Mouse (Mus musculus): ENCODE measurements around the gene Cd9.

The Cd9 gene

DNA sequence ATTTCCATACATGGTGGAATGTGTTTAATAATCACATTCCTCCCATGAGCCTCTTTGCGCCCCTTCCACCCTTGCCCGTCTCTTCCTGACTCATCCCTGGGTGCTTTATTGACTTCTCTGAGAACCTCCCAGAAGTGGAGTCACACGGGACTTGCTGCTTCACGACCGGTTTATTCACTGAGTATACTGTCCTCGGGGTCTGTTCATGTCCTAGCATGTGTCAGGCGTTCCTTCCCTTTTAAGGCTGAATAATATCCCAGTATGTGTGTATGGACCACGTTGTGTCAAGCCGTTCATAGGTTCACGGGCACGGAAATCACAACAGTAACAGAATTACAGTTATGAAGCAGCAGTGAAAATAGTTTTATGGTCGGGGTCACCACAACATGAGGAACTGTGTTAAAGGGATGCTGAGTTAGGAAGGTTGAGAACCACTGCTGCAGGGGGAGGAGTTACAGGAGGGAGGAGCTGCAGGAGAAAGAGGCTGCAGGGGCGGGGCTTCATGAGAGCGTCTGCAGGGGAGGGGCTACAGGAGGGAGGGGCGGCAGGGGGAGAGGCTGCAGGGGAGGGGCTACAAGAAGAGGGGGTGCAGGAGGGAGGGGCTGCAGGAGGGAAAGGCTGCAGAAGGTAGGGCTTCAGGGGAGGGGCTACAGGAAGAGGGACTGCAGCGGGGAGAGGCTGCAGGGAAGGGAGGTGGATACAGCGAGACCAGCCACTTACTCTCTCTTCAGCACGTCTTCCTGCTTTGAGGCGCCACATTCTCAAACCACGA is 72.4 kb downstream of the Cd9 start:
- TF ChIP-seq GATA4 (IDR thresholded peaks at IDR 0.05; ENCODE audit: insufficient replicate concordance, low read length): no peak

DNA sequence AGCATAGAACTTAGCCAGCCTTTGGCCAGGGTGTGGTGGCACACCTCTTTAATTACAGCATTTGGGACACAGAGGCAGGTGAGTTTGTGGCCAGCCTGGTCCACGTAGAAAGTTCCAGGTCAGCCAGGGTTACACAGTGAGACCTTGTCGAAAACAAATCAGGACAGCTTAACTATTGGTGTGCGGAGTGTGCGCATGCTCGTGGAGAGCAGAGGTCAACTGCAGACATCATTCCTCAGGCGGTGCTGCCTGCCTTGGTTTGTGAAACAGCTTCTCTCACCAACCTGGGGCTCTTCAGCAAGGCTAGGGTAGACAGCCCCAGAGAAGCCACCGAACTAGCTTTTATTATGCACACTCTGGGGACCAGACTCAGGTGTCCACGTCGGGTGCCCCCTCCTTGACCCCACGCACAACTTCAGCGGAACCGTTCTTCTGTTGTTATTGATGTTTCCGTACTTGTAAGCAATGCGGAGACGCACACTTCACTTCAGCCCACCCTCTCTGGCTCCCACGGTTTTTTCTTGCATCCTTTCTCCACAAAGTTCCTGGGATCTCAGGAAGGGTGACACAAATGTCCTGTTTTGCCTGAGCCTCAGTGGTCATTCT is 74.0 kb downstream of the Cd9 start:
- TF ChIP-seq GATA4 (IDR thresholded peaks at IDR 0.05; ENCODE audit: insufficient replicate concordance, low read length): no peak

DNA sequence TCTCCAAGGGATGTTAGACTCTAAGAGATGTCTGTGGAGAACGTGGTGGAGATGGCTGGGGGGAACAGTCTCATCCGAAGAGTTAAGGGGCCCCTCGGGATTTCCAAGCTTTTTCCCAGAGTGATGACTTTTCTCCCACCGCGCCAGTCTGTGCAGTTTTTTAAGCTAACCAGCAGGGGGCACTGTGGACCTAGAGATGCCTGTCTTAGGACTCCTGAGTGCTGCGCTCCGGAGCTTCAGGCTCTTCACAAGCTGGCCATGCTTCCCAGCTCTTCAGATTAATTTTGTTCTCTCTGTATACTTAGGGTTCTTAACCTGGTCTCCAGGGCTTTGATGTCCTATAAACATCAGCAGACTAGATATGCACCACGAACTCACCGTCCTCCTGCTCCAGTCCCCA is 75.8 kb downstream of the Cd9 start:
- TF ChIP-seq GATA4 (IDR thresholded peaks at IDR 0.05; ENCODE audit: insufficient replicate concordance, low read length): no peak

DNA sequence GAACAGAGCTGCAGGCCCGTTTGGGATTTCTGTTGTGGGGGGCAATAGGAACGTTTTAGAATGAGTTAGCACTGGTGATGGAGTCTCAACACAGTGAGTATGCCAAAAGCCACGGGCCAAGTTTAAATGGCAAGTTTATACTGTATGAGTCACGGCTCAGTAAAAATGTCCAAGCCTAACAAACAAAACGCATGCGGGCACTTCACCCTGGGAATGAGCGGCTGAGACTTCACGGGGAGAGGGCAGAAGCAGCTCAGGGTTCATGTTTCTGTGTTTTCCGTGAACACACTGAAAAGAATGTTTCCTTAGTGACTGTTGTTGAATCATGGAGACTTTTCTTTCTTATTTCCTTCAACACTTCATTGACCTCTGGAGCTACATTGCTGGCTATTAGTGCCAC is 81.3 kb downstream of the Cd9 start:
- TF ChIP-seq GATA4 (IDR thresholded peaks at IDR 0.05; ENCODE audit: insufficient replicate concordance, low read length): no peak

DNA sequence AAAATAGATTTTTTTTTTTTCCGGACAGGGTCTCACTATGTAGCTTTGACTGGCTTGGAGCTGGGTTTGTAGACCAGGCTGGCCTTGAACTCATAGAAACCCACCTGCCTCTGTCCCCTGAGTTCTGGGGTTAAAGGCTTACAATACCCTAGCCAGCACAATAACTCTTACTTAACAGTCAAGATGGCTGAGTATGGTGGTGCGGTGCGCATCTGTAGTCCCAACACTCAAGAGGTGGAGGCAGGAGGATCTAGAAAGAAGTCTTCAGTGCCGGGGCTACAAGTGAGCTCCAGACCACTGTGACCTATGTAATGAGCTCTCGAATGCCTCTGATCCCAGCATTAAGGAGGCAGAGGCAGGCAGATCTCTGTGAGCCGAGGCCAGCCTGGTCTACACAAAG is 82.9 kb downstream of the Cd9 start:
- TF ChIP-seq GATA4 (IDR thresholded peaks at IDR 0.05; ENCODE audit: insufficient replicate concordance, low read length): no peak

DNA sequence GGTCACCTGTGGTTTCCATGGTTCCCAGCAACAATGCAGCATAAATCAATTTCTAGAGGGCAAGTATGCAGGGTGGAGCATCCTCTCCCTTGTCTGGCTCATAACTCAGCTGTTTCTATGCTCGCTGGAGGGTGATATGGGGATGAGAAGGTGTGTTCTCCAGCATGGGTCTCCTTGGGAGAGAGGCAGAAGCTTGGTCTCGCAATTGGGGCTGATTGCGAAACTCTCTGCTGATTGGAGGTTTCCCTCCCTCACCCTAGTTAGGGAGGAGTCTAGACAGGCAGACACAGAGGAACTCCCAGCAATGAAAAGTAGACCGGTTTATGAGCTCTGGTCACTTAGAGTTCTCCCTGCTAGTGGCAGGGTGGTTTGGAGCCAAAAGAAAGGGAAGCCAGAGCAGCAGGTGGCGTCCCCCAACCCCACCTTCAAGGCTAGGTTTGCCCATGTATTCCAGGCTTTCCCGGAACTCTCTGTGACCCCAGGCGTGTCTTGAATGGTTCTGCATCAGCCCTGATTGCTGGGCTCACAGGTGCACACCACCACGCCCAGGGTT is 83.5 kb downstream of the Cd9 start:
- TF ChIP-seq GATA4 (IDR thresholded peaks at IDR 0.05; ENCODE audit: insufficient replicate concordance, low read length): no peak

DNA sequence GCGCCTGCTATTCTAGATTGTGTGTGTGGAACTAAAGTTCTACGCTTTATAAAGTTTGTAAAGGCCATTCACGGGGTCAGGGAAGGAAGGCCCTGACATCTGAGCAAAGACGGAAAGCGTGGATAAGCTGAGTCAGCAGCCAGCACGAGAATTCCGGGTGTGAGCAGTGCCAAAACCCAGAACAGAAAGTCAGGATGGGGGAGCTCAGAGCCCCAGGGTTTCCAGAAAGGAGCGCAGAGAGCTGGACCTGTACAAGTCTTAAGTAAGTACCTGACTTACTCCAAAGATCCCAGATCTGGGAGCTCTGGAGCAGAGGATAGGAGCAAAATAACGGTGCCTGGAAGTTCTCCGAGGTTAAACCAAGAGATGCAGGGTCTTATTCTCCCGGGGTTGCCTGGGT is 84.0 kb downstream of the Cd9 start:
- TF ChIP-seq GATA4 (IDR thresholded peaks at IDR 0.05; ENCODE audit: insufficient replicate concordance, low read length): no peak

Data from liver, adult (tissue).